Mouse (Mus musculus) liver, embryonic 16.5 days (tissue): ENCODE data around the gene Tfap4. TPM values are rescaled to one million over a fixed set of nuclear protein-coding genes. Genes with fewer than 3 reads are reported as not detected.

Source experiments
- ATAC-seq: fragments of 200-750 bp; cut with Nextera tagmentation; 2 replicates; pipeline ENCODE4 v1.8.0; 2017; ENCODE audit warnings: low read depth, mild to moderate bottlenecking, moderate number of reproducible peaks, moderate library complexity
- H3K27ac ChIP-seq: fragments of 300-500 bp; sonication (generic); 2 replicates; pipeline ENCODE4 v1.5.1; 2014; ENCODE audit warnings: mild to moderate bottlenecking, low read length
- H3K27me3 ChIP-seq: fragments of 300-500 bp; sonication (generic); 2 replicates; pipeline ENCODE4 v1.6.1; 2014; ENCODE audit warnings: low read depth, low read length, mixed read lengths; ENCODE audit not compliant: control insufficient read depth, insufficient read depth
- H3K36me3 ChIP-seq: fragments of 300-500 bp; sonication (generic); 2 replicates; pipeline ENCODE4 v1.6.1; 2014; ENCODE audit warnings: mild to moderate bottlenecking; ENCODE audit not compliant: control insufficient read depth, insufficient read depth
- H3K4me1 ChIP-seq: fragments of 300-500 bp; sonication (generic); 2 replicates; pipeline ENCODE4 v1.6.1; 2014; ENCODE audit warnings: low read depth, low read length, mixed read lengths; ENCODE audit not compliant: control insufficient read depth
- H3K4me2 ChIP-seq: fragments of 300-500 bp; sonication (generic); 2 replicates; pipeline ENCODE4 v1.6.1; 2014; ENCODE audit warnings: low read depth, low read length, mixed read lengths
- H3K4me3 ChIP-seq: fragments of 300-500 bp; sonication (generic); 2 replicates; pipeline ENCODE4 v1.5.1; 2014; ENCODE audit warnings: low read depth, mild to moderate bottlenecking, low read length
- H3K9ac ChIP-seq: fragments of 300-500 bp; sonication (generic); 2 replicates; pipeline ENCODE4 v1.6.1; 2014; ENCODE audit warnings: low read depth, low read length
- H3K9me3 ChIP-seq: fragments of 300-500 bp; sonication (generic); replicated peaks from 2 replicates; pipeline ENCODE4 v1.6.1; 2016; ENCODE audit warnings: low read length; ENCODE audit not compliant: control insufficient read depth
- WGBS: fragments of 180-500 bp; shearing (Covaris S2); extraction: QIAGEN DNeasy Blood & Tissue Kit; methylation state at CpG from one replicate; pipeline ENCODE4 v1.1.7; 2014; ENCODE audit not compliant: insufficient replicate concordance; 5-methylcytosine and 5-hydroxymethylcytosine counted together
- polyA plus RNA-seq: library from polyadenylated mRNA; unstranded; fragments of >200 nt; fragmentation: Nextera tagmentation; extraction: Ambion mirVana; gene quantifications from 2 replicates; pipeline ENCODE4 v1.2.1, GENCODE M21; 2015

The Tfap4 gene
- polyA plus RNA-seq = 4.7 and 4.8 TPM in 2 replicates

GRCm38 (mm10) chr16:4559715-4560144 lies at the start of gene Tfap4:
TSS of gene Tfap4 (minus strand) at chr16:4559854.
- H3K4me3 ChIP-seq = peak within 1 kb of the TSS; percentile 77
- 0% methylated on average over 17 of the region's 17 CpGs for WGBS
- H3K36me3 ChIP-seq = no peaks in the 10 kb centered on the region
- H3K4me2 ChIP-seq = peak within 1 kb of the TSS; percentile 100
- H3K27ac ChIP-seq = peak within 1 kb of the TSS; percentile 91
- peaks cover 47% of the 10 kb centered on the region for H3K4me1 ChIP-seq
- no peaks in the 10 kb centered on the region for H3K9me3 ChIP-seq
- peak within 1 kb of the TSS; percentile 80 for H3K9ac ChIP-seq
- peak; percentile 11 for ATAC-seq
- no peaks in the 10 kb centered on the region; the same call in 1 of the 2 replicates for H3K27me3 ChIP-seq

GRCm38 (mm10) chr16:4608532-4609059 lies 48.9 kb upstream of the Tfap4 start:
- 77% methylated on average over 19 of the region's 19 CpGs for WGBS
- H3K4me3 ChIP-seq = no peak overlapping the region
- no peaks in the 10 kb centered on the region for H3K36me3 ChIP-seq

GRCm38 (mm10) chr16:4607818-4608531 lies 48.3 kb upstream of the Tfap4 start:
- H3K27me3 ChIP-seq = no peaks in the 10 kb centered on the region
- ATAC-seq = peak; percentile 49
- no peak overlapping the region for H3K4me3 ChIP-seq
- H3K9ac ChIP-seq = no peak overlapping the region
- H3K4me1 ChIP-seq = peaks cover 20% of the 10 kb centered on the region
- no peaks in the 10 kb centered on the region for H3K36me3 ChIP-seq
- H3K4me2 ChIP-seq = no peak overlapping the region
- no peak overlapping the region for H3K27ac ChIP-seq
- WGBS = 45% methylated on average over 9 of the region's 9 CpGs
- no peaks in the 10 kb centered on the region for H3K9me3 ChIP-seq

More at GRCm38 (mm10) chr16:4608532-4609059, 48.9 kb upstream of the Tfap4 start:
- no peaks in the 10 kb centered on the region for H3K9me3 ChIP-seq
- peaks cover 20% of the 10 kb centered on the region for H3K4me1 ChIP-seq
- no peak overlapping the region for H3K27ac ChIP-seq
- H3K9ac ChIP-seq = no peak overlapping the region
- no peaks in the 10 kb centered on the region for H3K27me3 ChIP-seq
- no peak overlapping the region for H3K4me2 ChIP-seq
- ATAC-seq = no peak

GRCm38 (mm10) chr16:4606431-4607084 lies 46.9 kb upstream of the Tfap4 start:
- Histone ChIP-seq H3K9me3 (no peaks in the 10 kb centered on the region), H3K36me3 (no peaks in the 10 kb centered on the region), H3K4me1 (peaks cover 28% of the 10 kb centered on the region), H3K27me3 (no peaks in the 10 kb centered on the region), H3K4me3 (no peak overlapping the region), H3K27ac (no peak overlapping the region), H3K4me2 (no peak overlapping the region), H3K9ac (no peak overlapping the region)
- ATAC-seq = no peak
- WGBS = 23% methylated on average over 5 of the region's 5 CpGs

GRCm38 (mm10) chr16:4605514-4606131 lies 46.0 kb upstream of the Tfap4 start:
- no peak overlapping the region for H3K27ac ChIP-seq
- peaks cover 30% of the 10 kb centered on the region for H3K4me1 ChIP-seq
- H3K4me2 ChIP-seq = no peak overlapping the region
- 0 out of 2 replicates have a peak, but pooled peaks have one; percentile 10 for ATAC-seq
- WGBS = 56% methylated on average over 13 of the region's 13 CpGs
- H3K4me3 ChIP-seq = no peak overlapping the region
- no peaks in the 10 kb centered on the region for H3K36me3 ChIP-seq
- no peaks in the 10 kb centered on the region for H3K27me3 ChIP-seq
- H3K9me3 ChIP-seq = no peaks in the 10 kb centered on the region
- no peak overlapping the region for H3K9ac ChIP-seq

- Histone ChIP-seq H3K9me3 (no peaks in the 10 kb centered on the region), H3K36me3 (no peaks in the 10 kb centered on the region), H3K4me1 (peaks cover 30% of the 10 kb centered on the region), H3K4me2 (no peak overlapping the region), H3K4me3 (no peak overlapping the region), H3K27ac (no peak overlapping the region), H3K27me3 (no peaks in the 10 kb centered on the region), H3K9ac (no peak overlapping the region)
- 62% methylated on average over 11 of the region's 11 CpGs for WGBS
- no peak for ATAC-seq
Observed at GRCm38 (mm10) chr16:4604293-4604837, 44.7 kb upstream of the Tfap4 start.

GRCm38 (mm10) chr16:4603453-4603837 lies 43.8 kb upstream of the Tfap4 start:
- peaks cover 30% of the 10 kb centered on the region for H3K4me1 ChIP-seq
- H3K27me3 ChIP-seq = no peaks in the 10 kb centered on the region
- no peak overlapping the region for H3K4me3 ChIP-seq
- no peaks in the 10 kb centered on the region for H3K36me3 ChIP-seq
- no peak overlapping the region for H3K9ac ChIP-seq
- no peak for ATAC-seq
- H3K9me3 ChIP-seq = no peaks in the 10 kb centered on the region
- H3K27ac ChIP-seq = peak overlapping the region; percentile 29; the same call in 1 of the 2 replicates
- 67% methylated on average over 1 of the region's 1 CpGs for WGBS
- no peak overlapping the region for H3K4me2 ChIP-seq

GRCm38 (mm10) chr16:4602766-4603452 lies 43.3 kb upstream of the Tfap4 start:
- H3K4me1 ChIP-seq = peaks cover 30% of the 10 kb centered on the region
- peak; percentile 27; the same call in 1 of the 2 replicates for ATAC-seq
- 55% methylated on average over 7 of the region's 7 CpGs for WGBS
- H3K4me2 ChIP-seq = no peak overlapping the region
- no peak overlapping the region for H3K4me3 ChIP-seq
- H3K27ac ChIP-seq = no peak overlapping the region
- H3K27me3 ChIP-seq = no peaks in the 10 kb centered on the region
- H3K9me3 ChIP-seq = no peaks in the 10 kb centered on the region
- H3K9ac ChIP-seq = no peak overlapping the region
- no peaks in the 10 kb centered on the region for H3K36me3 ChIP-seq
